Mouse (Mus musculus) spleen, postnatal 0 days (tissue): ENCODE data around the gene Snta1. TPM values are rescaled to one million over a fixed set of nuclear protein-coding genes. Genes with fewer than 3 reads are reported as not detected.

ENCODE experiments used
- polyA plus RNA-seq: library from polyadenylated mRNA; unstranded; fragments of >200 nt; fragmentation: Nextera tagmentation; extraction: Ambion mirVana; gene quantifications from 2 replicates; pipeline ENCODE4 v1.2.1, GENCODE M21; 2015

Gene Snta1
- polyA plus RNA-seq, result 2.9 and 3.9 TPM in 2 replicates

GRCm38 (mm10) chr2:154407643-154408445 lies at the start of gene Snta1:
Gene Snta1 (minus strand): TSS chr2:154408099.

GRCm38 (mm10) chr2:154436458-154437190 lies 28.7 kb upstream of the Snta1 start, which contains the start of gene Cbfa2t2:
Gene Cbfa2t2 (plus strand): TSS chr2:154436481.

GRCm38 (mm10) chr2:154372842-154373500 lies 34.9 kb downstream of the Snta1 start, which contains the start of gene Cdk5rap1:
Gene Cdk5rap1 (minus strand): TSS chr2:154373010.

Other genes with a start within 250 kb of the Snta1 start
- gene Bpifa5, start 245.5 kb downstream of the Snta1 start, polyA plus RNA-seq, result not detected in 2 replicates
- gene Bpifb1, start 217.3 kb downstream of the Snta1 start, polyA plus RNA-seq, result 0.32 and 0.80 TPM in 2 replicates
- 0.10 TPM in 1 of 2 replicates, not detected in the other for gene Bpifb5, start 184.4 kb downstream of the Snta1 start, polyA plus RNA-seq
- not detected in 2 replicates for gene Bpifb9a, start 150.2 kb downstream of the Snta1 start, polyA plus RNA-seq
- not detected in 2 replicates for gene Bpifb9b, start 100.9 kb downstream of the Snta1 start, polyA plus RNA-seq
- 5.8 and 34.0 TPM in 2 replicates for gene Cdk5rap1, start 35.1 kb downstream of the Snta1 start, polyA plus RNA-seq
- gene Cbfa2t2, start 28.4 kb upstream of the Snta1 start, polyA plus RNA-seq, result 10.6 and 11.3 TPM in 2 replicates
- gene 1700003F12Rik, start 139.0 kb upstream of the Snta1 start, polyA plus RNA-seq, result 1.4 and 3.2 TPM in 2 replicates
- 0.11 and 0.23 TPM in 2 replicates for gene Actl10, start 143.7 kb upstream of the Snta1 start, polyA plus RNA-seq
- 1.7 and 2.4 TPM in 2 replicates for gene Necab3, start 150.8 kb upstream of the Snta1 start, polyA plus RNA-seq
- 18.7 and 22.1 TPM in 2 replicates for gene E2f1, start 161.8 kb upstream of the Snta1 start, polyA plus RNA-seq
- 22.4 and 22.5 TPM in 2 replicates for gene Pxmp4, start 195.6 kb upstream of the Snta1 start, polyA plus RNA-seq
- gene Zfp341, start 205.2 kb upstream of the Snta1 start, polyA plus RNA-seq, result 1.7 and 1.8 TPM in 2 replicates
- not detected in 2 replicates for gene 4930519P11Rik, start 205.3 kb upstream of the Snta1 start, polyA plus RNA-seq
- 26.8 and 30.1 TPM in 2 replicates for gene Chmp4b, start 243.6 kb upstream of the Snta1 start, polyA plus RNA-seq